Comparison of ENCODE assay signal across 8 mouse cellular contexts in genomic region chr2:154916547-154916946, GRCm38 (mm10). TPM values are rescaled to one million over a fixed set of nuclear protein-coding genes. Genes with fewer than 3 reads are reported as not detected.
DNase-seq lines count a peak whose midpoint lies in the region; ATAC-seq and TF ChIP-seq lines count a peak whose summit lies in the region.

No protein-coding gene starts in this region.

- no peaks in the 10 kb centered on the region for H3K4me1 ChIP-seq in hindbrain, postnatal 0 days (ENCODE audit: insufficient read depth, low read length)
- H3K4me1 ChIP-seq in hindbrain, embryonic 12.5 days: 0 out of 2 replicates have a peak, but pooled peaks cover 3% of the 10 kb centered on the region
- no peaks in the 10 kb centered on the region for H3K4me1 ChIP-seq in ES-Bruce4 (ENCODE audit: control insufficient read depth, insufficient read depth, low read length)

- no peak for ATAC-seq in hindbrain, postnatal 0 days
- ATAC-seq in hindbrain, embryonic 12.5 days (ENCODE audit: low FRiP score): no peak

- intact Hi-C loops in left cerebral cortex, postnatal 36 days (cut with DNase I): no loop called here

- no peak overlapping the region for H3K9ac ChIP-seq in hindbrain, postnatal 0 days (replicated peaks; ENCODE audit: low read length)
- H3K9ac ChIP-seq in hindbrain, embryonic 12.5 days: no peak overlapping the region
- H3K9ac ChIP-seq in ES-Bruce4 (ENCODE audit: low read depth, poor library complexity, severe bottlenecking): no peak overlapping the region

- no peak overlapping the region for H3K4me3 ChIP-seq in hindbrain, postnatal 0 days (ENCODE audit: low read length)
- H3K4me3 ChIP-seq in hindbrain, embryonic 12.5 days: no peak overlapping the region
- H3K4me3 ChIP-seq in ES-Bruce4 (ENCODE audit: low read depth, low read length): no peak overlapping the region

- H3K36me3 ChIP-seq in hindbrain, postnatal 0 days (ENCODE audit: insufficient read depth, low read length): no peaks in the 10 kb centered on the region
- H3K36me3 ChIP-seq in hindbrain, embryonic 12.5 days: no peaks in the 10 kb centered on the region
- H3K36me3 ChIP-seq in ES-Bruce4 (ENCODE audit: control insufficient read depth, insufficient read depth, low read length, poor library complexity, severe bottlenecking): no peaks in the 10 kb centered on the region

- no peak overlapping the region for H3K4me2 ChIP-seq in hindbrain, postnatal 0 days (ENCODE audit: low read depth, low read length)
- H3K4me2 ChIP-seq in hindbrain, embryonic 12.5 days (replicated peaks): no peak overlapping the region

- peak; percentile 67 for DNase-seq in hindbrain, postnatal 0 days (ENCODE audit: low spot score)
- DNase-seq in brain, embryonic 14.5 days (ENCODE audit: low read depth): peak; percentile 69
- DNase-seq in kidney, postnatal 10 days: peak; percentile 35
- DNase-seq in skeletal muscle tissue, adult 2 months (ENCODE audit: low read depth, low spot score): peak; percentile 20
- DNase-seq in left cerebral cortex, postnatal 36 days (ENCODE audit: low spot score in 2 of 2): no peak
- DNase-seq in left cerebral cortex, adult 11 months (ENCODE audit: low spot score): no peak

- no peaks in the 10 kb centered on the region for H3K27me3 ChIP-seq in hindbrain, postnatal 0 days (ENCODE audit: insufficient read depth, low read length)
- no peaks in the 10 kb centered on the region for H3K27me3 ChIP-seq in hindbrain, embryonic 12.5 days
- no peaks in the 10 kb centered on the region for H3K27me3 ChIP-seq in ES-Bruce4 (ENCODE audit: control insufficient read depth, insufficient read depth, low read length, poor library complexity, severe bottlenecking)

- no peak for TF ChIP-seq POLR2A in ES-Bruce4 (IDR thresholded peaks at IDR 0.05; ENCODE audit: insufficient read depth, low read length)
- no peak for TF ChIP-seq POLR2A in brain, embryonic 14.5 days (IDR thresholded peaks at IDR 0.05; ENCODE audit: borderline replicate concordance, extremely low read depth, insufficient read depth, insufficient read length, poor library complexity, severe bottlenecking)

- H3K27ac ChIP-seq in hindbrain, postnatal 0 days: no peak overlapping the region
- no peak overlapping the region for H3K27ac ChIP-seq in hindbrain, embryonic 12.5 days
- no peak overlapping the region for H3K27ac ChIP-seq in ES-Bruce4 (ENCODE audit: insufficient read depth, low read length)

- 18% methylated on average over 2 of the region's 2 CpGs for WGBS in hindbrain, postnatal 0 days
- 15% methylated on average over 2 of the region's 2 CpGs for WGBS in hindbrain, embryonic 12.5 days

- TF ChIP-seq CTCF in hindbrain, postnatal 0 days (IDR thresholded peaks at IDR 0.05; ENCODE audit: low read depth): peak; percentile 64
- TF ChIP-seq CTCF in ES-Bruce4 (IDR thresholded peaks at IDR 0.05; ENCODE audit: low read depth, low read length): peak; percentile 45
- peak; percentile 51; the same call in 1 of the 2 replicates for TF ChIP-seq CTCF in brain, embryonic 14.5 days (IDR thresholded peaks at IDR 0.05; ENCODE audit: borderline replicate concordance, extremely low read depth, insufficient read depth, insufficient read length)

- H3K9me3 ChIP-seq in hindbrain, postnatal 0 days (ENCODE audit: low read length): no peaks in the 10 kb centered on the region
- H3K9me3 ChIP-seq in hindbrain, embryonic 12.5 days (replicated peaks): no peaks in the 10 kb centered on the region
- H3K9me3 ChIP-seq in ES-Bruce4 (replicated peaks; ENCODE audit: control insufficient read depth, insufficient read depth, low read length, poor library complexity, severe bottlenecking): no peaks in the 10 kb centered on the region

- no peak for TF ChIP-seq EP300 in ES-Bruce4 (IDR thresholded peaks at IDR 0.05; ENCODE audit: insufficient read depth, low read depth, low read length)

RNA-seq across cellular contexts. Expression of gene Eif2s2, which starts 23.8 kb away (rescaled TPM):
- 30.4 and 32.6 TPM in 2 replicates for total RNA-seq in hindbrain, postnatal 0 days (2014; rRNA removed)
- polyA plus RNA-seq in hindbrain, postnatal 0 days (2015; fragmentation: Nextera tagmentation; extraction: Ambion mirVana): 92.9 and 106 TPM in 2 replicates
- 93.1 and 98.1 TPM in 2 replicates for polyA plus RNA-seq in hindbrain, embryonic 12.5 days (2016; fragmentation: Nextera tagmentation; extraction: Ambion mirVana)
- polyA plus RNA-seq in ES-Bruce4 (2011; ENCODE audit: insufficient read depth, insufficient read length, low read depth, missing spikeins): 551 and 558 TPM in 2 replicates
- polyA plus RNA-seq in brain, embryonic 14.5 days (2012; rRNA removed): 43.0 and 58.8 TPM in 2 replicates
- total RNA-seq in left cerebral cortex, postnatal 36 days (2021): 10 to 100 TPM; 45.5 to 49.9 TPM

Comparison
In these comparisons a context has a peak if more than half of its experiments do, and no peak if none do; other contexts are left out.
1. DNase-seq: peak in hindbrain, postnatal 0 days (single experiment), brain, embryonic 14.5 days (single experiment), kidney, postnatal 10 days (single experiment) and skeletal muscle tissue, adult 2 months (single experiment); none in left cerebral cortex, postnatal 36 days (0 of 2) and left cerebral cortex, adult 11 months (single experiment).
2. Peak in every context shown above with its lines, with median percentiles within 50 percentile points of each other: CTCF ChIP-seq.